Mouse (Mus musculus): ENCODE data around the gene Ptov1. TPM values are rescaled to one million over a fixed set of nuclear protein-coding genes. Genes with fewer than 3 reads are reported as not detected.

Gene Ptov1
- polyA plus RNA-seq, 1 experiment from 2014 or later: 412 TPM

DNA sequence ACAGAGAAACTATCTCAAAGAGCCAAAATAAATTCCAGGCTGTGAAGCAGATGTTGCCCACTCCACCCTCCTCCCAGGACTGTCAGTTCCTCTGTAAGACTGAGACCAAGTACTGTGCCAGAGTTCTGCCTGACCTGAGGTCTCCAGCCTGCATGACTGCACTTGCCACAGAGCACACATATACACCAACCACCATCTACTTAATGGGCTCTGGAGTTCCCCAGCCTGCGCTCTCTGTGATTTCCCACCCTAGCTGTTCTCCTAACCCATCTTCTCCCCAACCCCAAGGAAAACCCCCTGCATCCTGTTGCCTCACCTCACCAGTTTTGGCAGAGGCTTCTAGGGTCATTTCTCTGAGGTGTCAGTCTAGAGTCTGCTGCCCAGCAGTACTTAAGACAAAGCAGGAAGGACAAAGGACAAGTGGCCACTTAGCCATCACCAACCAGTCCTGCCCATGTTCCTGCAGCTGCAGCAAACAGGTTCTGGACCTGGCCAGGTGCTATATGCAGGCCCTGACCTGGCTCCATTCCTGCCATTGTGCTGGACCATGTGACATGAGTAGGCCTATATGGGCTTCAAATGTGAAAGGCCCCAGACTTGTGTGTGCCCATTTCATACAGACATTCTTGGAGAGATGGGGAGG is 34.1 kb downstream of the Ptov1 start:
- Histone ChIP-seq H3K9ac (ENCODE audit: low read depth, low read length) (no peak overlapping the region), H3K27me3 (ENCODE audit: insufficient read depth, low read length) (no peaks in the 10 kb centered on the region), H3K4me3 (replicated peaks; ENCODE audit: low read depth, low read length) (no peak overlapping the region), H3K27ac (no peak overlapping the region), H3K9me3 (replicated peaks; ENCODE audit: low read length) (no peaks in the 10 kb centered on the region), H3K36me3 (ENCODE audit: insufficient read depth, low read length) (peaks cover 11% of the 10 kb centered on the region), H3K4me1 (replicated peaks; ENCODE audit: insufficient read depth, low read length) (peaks cover 18% of the 10 kb centered on the region), H3K4me2 (ENCODE audit: low read length) (no peak overlapping the region)
- no peak for TF ChIP-seq CTCF (IDR thresholded peaks at IDR 0.05; ENCODE audit: low read depth)
- whole genome bisulfite sequencing: 88% methylated on average over 1 of the region's 1 CpGs
- ATAC-seq (replicated peaks; ENCODE audit: low FRiP score, low read depth) (no peak), DNase-seq (ENCODE audit: low spot score) (no peak)

DNA sequence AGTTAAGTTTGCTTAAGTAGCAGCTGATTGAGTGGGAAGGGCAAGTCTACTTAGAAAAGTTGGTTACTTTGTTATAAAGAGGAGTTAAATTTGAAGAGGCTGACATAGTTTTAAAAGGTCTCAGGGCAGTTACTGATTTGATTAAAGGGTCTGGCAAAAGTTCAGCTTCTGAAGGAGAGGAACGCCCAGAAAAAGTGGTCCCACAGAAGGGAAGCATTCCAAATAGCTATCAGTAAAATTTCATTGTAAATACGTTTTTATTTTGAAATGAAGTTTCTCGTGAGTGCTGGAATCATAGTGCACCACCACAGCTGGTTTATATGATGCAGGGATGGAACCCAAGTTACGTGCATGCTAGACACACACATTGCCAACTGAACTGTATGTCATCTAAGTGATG is 36.8 kb downstream of the Ptov1 start:
- DNase-seq (ENCODE audit: low spot score): no peak
- H3K36me3 ChIP-seq (ENCODE audit: insufficient read depth, low read length): peaks cover 32% of the 10 kb centered on the region
- TF ChIP-seq CTCF (IDR thresholded peaks at IDR 0.05; ENCODE audit: low read depth): no peak
- no peak for ATAC-seq (replicated peaks; ENCODE audit: low FRiP score, low read depth)
- no peak overlapping the region for H3K27ac ChIP-seq
- H3K4me3 ChIP-seq (replicated peaks; ENCODE audit: low read depth, low read length): no peak overlapping the region
- H3K4me2 ChIP-seq (ENCODE audit: low read length): no peak overlapping the region
- WGBS: 66% methylated on average over 4 of the region's 4 CpGs
- no peak overlapping the region for H3K9ac ChIP-seq (ENCODE audit: low read depth, low read length)
- no peaks in the 10 kb centered on the region for H3K9me3 ChIP-seq (replicated peaks; ENCODE audit: low read length)
- peaks cover 8% of the 10 kb centered on the region; the same call in 1 of the 2 replicates for H3K4me1 ChIP-seq (replicated peaks; ENCODE audit: insufficient read depth, low read length)
- H3K27me3 ChIP-seq (ENCODE audit: insufficient read depth, low read length): no peaks in the 10 kb centered on the region

DNA sequence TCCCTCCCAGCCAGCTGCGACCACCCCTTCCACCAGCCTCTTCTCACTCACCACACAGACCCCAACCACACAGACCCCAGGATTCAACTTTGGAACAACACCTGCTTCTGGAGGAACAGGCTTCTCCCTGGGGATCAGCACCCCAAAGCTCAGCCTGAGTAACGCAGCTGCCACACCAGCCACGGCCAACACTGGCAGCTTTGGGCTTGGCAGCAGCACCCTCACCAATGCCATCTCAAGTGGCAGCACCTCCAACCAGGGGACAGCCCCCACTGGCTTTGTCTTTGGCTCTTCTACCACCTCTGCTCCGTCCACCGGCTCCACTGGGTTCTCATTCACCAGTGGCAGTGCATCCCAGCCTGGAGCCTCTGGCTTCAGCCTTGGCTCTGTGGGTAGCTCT is 40.9 kb downstream of the Ptov1 start:
- DNase-seq (ENCODE audit: low spot score) (no peak), ATAC-seq (replicated peaks; ENCODE audit: low FRiP score, low read depth) (no peak)
- Histone ChIP-seq H3K36me3 (ENCODE audit: insufficient read depth, low read length) (peaks cover 32% of the 10 kb centered on the region), H3K4me1 (replicated peaks; ENCODE audit: insufficient read depth, low read length) (no peaks in the 10 kb centered on the region), H3K27me3 (ENCODE audit: insufficient read depth, low read length) (no peaks in the 10 kb centered on the region), H3K4me2 (ENCODE audit: low read length) (no peak overlapping the region), H3K4me3 (replicated peaks; ENCODE audit: low read depth, low read length) (no peak overlapping the region), H3K27ac (no peak overlapping the region), H3K9me3 (replicated peaks; ENCODE audit: low read length) (no peaks in the 10 kb centered on the region), H3K9ac (ENCODE audit: low read depth, low read length) (no peak overlapping the region)
- TF ChIP-seq CTCF (IDR thresholded peaks at IDR 0.05; ENCODE audit: low read depth): no peak
- 91% methylated on average over 5 of the region's 5 CpGs for WGBS

DNA sequence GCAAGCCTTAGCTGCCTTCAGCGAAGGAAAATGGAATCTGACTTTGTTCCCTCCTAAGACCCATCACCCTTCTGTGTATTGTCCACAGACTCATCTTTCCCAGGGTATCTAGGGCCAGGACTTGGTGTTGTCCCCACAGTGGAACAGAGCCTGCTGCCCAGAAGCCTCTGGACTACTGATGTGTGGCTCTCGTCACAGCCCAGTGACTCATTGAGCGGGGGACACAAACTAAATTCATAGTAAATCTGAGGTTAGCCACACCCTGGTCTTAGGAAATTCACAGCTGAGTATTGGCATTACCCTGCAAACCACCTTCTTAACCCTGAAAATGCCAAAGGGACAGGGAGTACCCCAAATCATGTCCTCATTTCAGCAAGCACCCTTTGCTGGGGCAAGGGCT is 42.8 kb downstream of the Ptov1 start:
- H3K4me1 ChIP-seq (replicated peaks; ENCODE audit: insufficient read depth, low read length): no peaks in the 10 kb centered on the region
- no peak for DNase-seq (ENCODE audit: low spot score)
- no peak for TF ChIP-seq CTCF (IDR thresholded peaks at IDR 0.05; ENCODE audit: low read depth)
- H3K9ac ChIP-seq (ENCODE audit: low read depth, low read length): no peak overlapping the region
- no peak overlapping the region for H3K27ac ChIP-seq
- H3K4me3 ChIP-seq (replicated peaks; ENCODE audit: low read depth, low read length): no peak overlapping the region
- peaks cover 29% of the 10 kb centered on the region for H3K36me3 ChIP-seq (ENCODE audit: insufficient read depth, low read length)
- no peak for ATAC-seq (replicated peaks; ENCODE audit: low FRiP score, low read depth)
- H3K4me2 ChIP-seq (ENCODE audit: low read length): no peak overlapping the region
- no peaks in the 10 kb centered on the region for H3K9me3 ChIP-seq (replicated peaks; ENCODE audit: low read length)
- H3K27me3 ChIP-seq (ENCODE audit: insufficient read depth, low read length): no peaks in the 10 kb centered on the region
- WGBS: 52% methylated on average over 3 of the region's 3 CpGs

DNA sequence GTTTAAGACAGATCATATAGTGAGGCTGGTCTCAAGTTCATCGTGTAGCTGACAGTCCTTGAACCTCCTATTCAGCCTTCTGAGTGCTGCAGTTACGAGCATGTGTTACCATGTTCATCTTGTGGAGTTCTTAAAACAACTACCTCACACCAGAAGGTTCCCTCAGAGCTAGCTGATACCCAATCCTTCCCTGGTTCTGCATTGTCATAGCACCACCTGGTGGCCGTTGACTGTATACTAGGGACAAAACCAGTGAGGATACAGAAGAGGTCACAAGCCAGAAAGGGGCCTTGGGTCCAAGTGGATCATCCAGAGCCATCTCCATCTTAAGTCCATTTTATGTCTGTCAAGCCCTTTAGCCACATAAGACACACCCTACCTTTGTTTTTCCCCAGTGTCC is 44.7 kb downstream of the Ptov1 start:
- Histone ChIP-seq H3K9me3 (replicated peaks; ENCODE audit: low read length) (no peaks in the 10 kb centered on the region), H3K4me2 (ENCODE audit: low read length) (no peak overlapping the region), H3K27me3 (ENCODE audit: insufficient read depth, low read length) (no peaks in the 10 kb centered on the region), H3K4me1 (replicated peaks; ENCODE audit: insufficient read depth, low read length) (0 out of 2 replicates have a peak, but pooled peaks cover 4% of the 10 kb centered on the region), H3K4me3 (replicated peaks; ENCODE audit: low read depth, low read length) (no peak overlapping the region), H3K27ac (no peak overlapping the region), H3K36me3 (ENCODE audit: insufficient read depth, low read length) (peaks cover 15% of the 10 kb centered on the region), H3K9ac (ENCODE audit: low read depth, low read length) (no peak overlapping the region)
- ATAC-seq (replicated peaks; ENCODE audit: low FRiP score, low read depth) (no peak; the same call in 1 of the 2 replicates), DNase-seq (ENCODE audit: low spot score) (peak; percentile 86)
- TF ChIP-seq CTCF (IDR thresholded peaks at IDR 0.05; ENCODE audit: low read depth): peak; percentile 92
- 11% methylated on average over 3 of the region's 3 CpGs for WGBS

DNA sequence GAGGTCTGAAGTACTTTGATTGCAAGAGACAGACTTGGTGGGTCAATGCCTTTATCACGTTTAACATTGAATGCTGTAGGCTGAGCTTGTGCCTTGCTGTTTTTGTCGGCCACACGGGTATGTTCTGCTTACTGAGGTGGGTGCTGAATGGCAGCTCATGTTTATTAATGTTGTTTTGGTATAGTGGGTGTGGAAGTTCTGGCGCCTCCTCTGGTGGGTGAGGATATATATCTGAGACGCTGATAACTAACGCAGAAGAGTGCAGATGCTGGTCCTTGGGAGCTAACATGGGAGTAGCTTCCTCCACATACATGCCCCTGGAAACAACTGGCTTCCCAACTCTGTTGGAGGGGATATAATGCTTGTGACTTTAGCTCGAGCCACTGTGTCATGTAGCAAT is 46.2 kb downstream of the Ptov1 start:
- no peak overlapping the region for H3K4me2 ChIP-seq (ENCODE audit: low read length)
- H3K9ac ChIP-seq (ENCODE audit: low read depth, low read length): no peak overlapping the region
- no peak for ATAC-seq (replicated peaks; ENCODE audit: low FRiP score, low read depth)
- DNase-seq (ENCODE audit: low spot score): peak; percentile 31
- no peak overlapping the region for H3K4me3 ChIP-seq (replicated peaks; ENCODE audit: low read depth, low read length)
- peaks cover 12% of the 10 kb centered on the region; the same call in 1 of the 2 replicates for H3K4me1 ChIP-seq (replicated peaks; ENCODE audit: insufficient read depth, low read length)
- TF ChIP-seq CTCF (IDR thresholded peaks at IDR 0.05; ENCODE audit: low read depth): peak; percentile 52
- H3K27ac ChIP-seq: no peak overlapping the region
- 44% methylated on average over 7 of the region's 7 CpGs for WGBS
- no peaks in the 10 kb centered on the region for H3K27me3 ChIP-seq (ENCODE audit: insufficient read depth, low read length)
- H3K36me3 ChIP-seq (ENCODE audit: insufficient read depth, low read length): peaks cover under 1% of the 10 kb centered on the region; the same call in 1 of the 2 replicates
- no peaks in the 10 kb centered on the region for H3K9me3 ChIP-seq (replicated peaks; ENCODE audit: low read length)

All from kidney, postnatal 0 days (tissue).